Mouse (Mus musculus): ENCODE measurements around the gene Ppara.

Gene Ppara

DNA sequence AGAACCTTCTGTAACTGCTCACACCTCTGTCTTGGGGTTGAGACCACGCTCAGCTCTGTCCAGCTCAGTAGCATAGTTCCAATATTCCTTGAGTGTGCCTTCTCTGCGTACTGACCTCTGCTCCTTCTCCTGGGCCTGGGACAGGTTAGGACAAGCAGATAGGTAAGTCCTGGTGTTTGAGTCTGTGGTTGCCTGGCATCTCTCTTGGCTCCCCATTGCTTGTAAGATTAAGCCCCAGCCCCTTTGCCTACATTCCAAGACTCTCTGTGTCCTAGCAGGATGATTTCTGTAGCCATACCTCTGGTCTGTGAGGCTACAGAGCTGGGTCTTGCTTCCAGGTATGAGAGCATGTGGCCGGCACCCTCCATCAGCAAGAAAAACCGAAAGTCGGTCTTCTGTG lies 6.6 kb upstream of the Ppara start:
- no peak for DNase-seq (ENCODE audit: low spot score in 2 of 2)

DNA sequence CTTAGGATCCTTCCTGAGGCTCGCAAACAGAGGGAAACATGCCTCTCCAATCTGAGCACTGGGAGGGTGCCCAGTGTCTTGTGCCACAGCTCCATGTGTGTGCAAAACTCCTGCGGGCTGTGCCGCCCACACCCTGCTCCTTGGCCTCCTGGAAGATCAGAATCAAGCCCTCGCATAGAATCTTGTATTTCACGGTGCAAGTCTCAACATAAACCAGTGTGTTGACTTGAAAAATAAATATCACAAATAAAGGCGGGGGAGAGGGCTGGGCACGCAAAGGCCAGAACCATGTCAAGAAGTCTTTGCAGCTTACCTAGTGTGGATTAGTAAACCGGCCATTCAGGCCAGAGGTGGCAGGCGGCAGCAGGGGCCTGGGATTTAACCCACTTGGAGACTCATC lies 5.5 kb upstream of the Ppara start:
- no peak for DNase-seq (ENCODE audit: low spot score in 2 of 2)

DNA sequence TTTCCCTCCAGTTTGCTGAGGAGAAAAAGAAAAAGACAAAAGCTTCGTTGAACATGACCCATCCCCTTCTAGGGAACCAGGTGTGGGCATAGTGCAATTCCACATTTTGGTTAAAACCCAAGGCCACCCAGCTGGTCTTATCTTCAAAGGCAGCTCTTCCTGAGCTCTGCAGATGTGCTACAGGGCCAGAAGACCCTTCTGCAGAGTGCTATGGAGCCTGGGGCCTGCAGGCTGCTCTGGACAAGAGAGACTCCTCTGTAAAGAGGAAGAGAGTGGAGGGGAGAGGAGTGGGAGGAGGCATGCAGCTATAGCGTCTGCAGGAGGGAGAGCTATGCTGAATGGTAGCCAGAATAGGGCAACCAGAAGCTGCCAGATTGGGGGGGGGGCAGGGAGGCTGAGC lies 4.8 kb upstream of the Ppara start:
- no peak for DNase-seq (ENCODE audit: low spot score in 2 of 2)

DNA sequence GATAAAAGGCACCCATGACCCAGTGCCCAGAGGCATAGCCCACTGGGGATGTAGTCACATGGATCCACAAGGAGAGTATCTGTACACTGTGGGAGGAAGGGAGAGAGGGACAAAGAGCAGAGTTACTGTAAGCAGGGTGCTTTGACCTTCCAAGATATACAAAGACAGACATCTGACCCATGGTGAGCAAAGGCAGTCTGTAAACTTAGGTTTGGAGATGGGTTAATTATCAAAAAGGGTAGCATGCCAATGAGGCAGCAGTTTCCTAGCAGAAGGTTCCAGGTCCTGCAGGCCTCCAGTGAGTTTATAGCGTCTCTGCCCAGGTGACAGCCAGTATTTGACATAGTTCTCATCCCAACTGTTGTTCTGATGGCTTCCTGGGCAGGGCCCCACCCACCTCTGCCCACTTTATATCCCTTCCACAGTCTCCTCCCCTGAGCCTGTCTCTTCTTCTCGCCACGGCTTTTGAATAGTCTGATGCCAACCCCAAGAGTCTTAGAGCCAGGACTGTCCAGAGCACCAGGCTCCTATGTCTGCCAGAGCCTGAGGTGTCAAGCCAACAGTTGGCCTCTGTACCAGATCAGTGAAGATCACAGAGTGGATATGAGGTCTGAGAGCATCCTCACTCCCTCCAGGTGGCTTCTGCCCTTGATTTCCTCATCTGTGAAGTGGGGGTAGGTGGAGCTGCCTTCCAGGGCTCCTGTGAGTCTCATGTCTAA lies 2.7 kb upstream of the Ppara start:
- no peak for DNase-seq (ENCODE audit: low spot score in 2 of 2)

DNA sequence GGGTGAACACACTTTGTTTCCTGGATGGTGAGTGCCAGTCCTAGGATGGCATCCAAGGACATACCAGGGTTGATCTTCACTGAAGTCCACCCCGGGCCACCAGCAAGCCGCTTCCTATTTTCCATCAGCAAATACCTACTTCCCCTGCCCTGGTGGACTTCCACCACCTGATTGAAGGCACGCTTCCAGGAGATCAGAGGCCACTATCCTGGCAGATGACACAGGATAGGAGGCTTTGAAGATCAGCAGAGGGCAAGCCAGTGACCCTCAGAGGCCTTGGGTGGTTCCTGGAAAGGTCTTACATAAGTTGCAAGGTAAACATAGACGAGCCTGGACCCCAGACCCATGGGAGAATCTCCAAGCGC lies 2.2 kb upstream of the Ppara start:
- no peak for DNase-seq (ENCODE audit: low spot score in 2 of 2)

DNA sequence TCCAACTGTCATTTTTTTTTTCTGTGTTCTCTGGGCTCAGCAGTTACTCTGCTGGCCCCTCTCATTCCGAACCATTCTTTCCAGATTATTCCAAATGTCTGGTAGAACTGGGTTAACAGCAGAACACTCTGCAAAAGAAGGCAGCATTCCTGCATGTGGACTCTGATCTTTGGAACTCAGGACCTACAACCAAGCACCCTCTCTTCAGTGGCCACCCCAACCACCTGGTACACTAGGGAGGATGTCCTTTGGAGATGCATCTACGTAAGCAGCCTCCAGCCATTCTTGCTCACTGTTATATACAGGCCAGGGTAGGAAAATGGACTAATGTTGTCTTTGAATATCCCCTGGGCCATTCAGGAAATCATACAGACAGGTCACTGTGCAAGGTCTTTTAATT lies 1.1 kb upstream of the Ppara start:
- no peak for DNase-seq (ENCODE audit: low spot score in 2 of 2)

DNA sequence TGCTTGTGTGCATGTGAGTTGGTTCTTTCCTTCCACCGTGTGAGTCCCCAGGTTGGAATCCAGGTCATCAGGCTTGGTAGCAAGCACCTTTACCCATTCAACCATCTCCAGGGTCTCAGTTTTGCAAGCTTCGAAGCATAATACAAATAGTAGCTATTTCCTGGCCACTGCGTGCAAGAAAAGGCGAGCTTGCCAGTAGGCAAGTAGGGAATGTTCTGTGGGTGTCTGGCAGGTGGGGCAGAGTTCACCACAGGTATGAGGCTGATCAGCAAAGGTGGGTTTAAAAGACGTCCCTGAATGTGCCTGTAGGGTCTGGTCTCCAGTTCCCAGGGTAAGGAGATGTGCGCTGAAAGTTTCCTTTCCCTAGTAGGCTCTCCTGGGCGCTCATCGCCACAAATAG lies 635 bp upstream of the Ppara start:
- DNase-seq (ENCODE audit: low spot score in 2 of 2): no peak

DNA sequence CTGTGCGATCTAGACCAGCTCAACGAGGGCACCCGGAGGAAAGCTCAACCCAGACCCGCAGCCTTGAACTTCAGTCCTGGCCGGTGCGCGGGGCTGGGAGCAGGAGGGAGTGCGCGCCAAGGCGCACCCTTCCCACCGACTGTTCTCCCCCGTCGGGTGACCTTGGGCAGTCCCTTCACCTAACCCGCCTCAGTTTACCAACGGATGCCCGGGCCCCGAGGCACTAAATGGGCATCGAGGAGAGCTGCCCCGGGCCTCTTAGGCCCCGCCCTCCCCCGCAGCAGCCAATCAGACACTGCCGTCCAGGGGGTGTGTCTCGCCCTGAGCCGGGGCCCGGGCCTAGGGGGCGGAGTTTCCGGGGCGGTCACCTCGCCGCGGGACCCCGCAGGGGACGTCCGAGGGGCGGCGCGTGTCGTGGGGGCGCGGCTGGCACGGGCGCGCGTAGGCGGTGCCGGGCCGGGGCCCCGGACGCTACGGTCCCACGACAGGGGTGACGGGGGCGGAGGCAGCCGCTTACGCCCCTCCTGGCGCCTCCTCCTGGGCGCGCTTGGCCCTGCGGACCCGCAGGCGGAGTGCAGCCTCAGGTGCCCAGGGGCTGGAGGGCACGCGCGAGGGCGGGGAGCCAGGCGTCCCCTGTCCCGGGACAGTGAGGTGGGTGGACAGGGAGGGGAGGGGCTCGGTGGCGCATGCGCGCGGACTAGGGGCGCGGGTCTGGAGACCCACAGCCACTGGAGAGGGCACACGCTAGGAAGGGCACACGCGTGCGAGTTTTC lies 466 bp downstream of the Ppara start:
- DNase-seq (ENCODE audit: low spot score in 2 of 2): peak; percentile 72 to 78

DNA sequence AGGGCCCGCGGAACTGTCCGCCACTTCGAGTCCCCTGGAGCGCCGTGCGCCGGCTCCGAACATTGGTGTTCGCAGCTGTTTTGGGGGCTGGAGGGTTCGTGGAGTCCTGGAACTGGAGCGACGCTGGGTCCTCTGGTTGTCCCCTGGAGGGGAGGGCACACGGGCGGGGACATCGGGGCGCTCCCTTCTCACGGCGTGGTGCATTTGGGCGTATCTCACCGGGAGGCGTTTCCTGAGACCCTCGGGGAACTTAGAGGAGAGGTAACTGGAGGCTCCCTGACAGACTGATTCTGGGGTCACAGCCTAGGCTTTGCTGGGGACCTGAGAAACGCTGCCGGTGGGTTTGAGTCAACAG lies 1.0 kb downstream of the Ppara start:
- DNase-seq (ENCODE audit: low spot score in 2 of 2): no peak

DNA sequence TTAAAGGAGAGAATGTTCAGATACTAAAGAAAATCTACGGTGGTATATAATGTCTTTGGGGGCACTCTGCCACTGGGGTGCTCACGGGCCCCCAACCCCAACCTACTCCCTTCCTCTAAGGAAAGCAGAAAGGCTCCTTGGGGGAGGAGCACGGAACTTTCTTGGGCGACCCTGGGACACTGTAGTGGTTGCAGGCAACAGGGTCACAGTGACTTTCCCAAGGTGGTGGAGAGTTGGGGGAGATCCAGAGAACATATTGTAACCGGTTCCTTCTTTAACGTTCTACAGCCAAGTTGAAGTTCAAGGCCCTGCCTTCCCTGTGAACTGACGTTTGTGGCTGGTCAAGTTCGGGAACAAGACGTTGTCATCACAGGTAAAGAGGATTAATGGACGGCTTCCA lies 1.7 kb downstream of the Ppara start:
- DNase-seq (ENCODE audit: low spot score in 2 of 2): no peak

DNA sequence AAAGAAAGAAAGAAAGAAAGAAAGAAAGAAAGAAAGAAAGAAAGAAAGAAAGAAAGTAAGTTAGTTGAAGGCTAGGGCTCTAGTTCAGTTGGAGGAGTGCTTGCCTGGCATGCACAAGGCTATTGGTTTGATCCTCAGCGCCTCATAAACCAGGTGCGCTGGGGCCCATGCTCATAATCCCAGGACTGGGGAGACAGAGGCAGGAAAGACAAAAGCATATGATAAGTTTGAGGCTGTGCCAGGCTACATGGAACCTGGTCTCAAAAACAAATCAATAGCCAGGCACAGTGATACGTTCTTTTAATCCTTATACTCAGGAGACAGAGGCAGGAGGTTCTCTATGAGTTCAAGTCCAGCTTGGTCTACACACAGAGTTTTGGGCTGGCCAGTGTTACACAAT lies 3.6 kb downstream of the Ppara start:
- DNase-seq (ENCODE audit: low spot score in 2 of 2): no peak

DNA sequence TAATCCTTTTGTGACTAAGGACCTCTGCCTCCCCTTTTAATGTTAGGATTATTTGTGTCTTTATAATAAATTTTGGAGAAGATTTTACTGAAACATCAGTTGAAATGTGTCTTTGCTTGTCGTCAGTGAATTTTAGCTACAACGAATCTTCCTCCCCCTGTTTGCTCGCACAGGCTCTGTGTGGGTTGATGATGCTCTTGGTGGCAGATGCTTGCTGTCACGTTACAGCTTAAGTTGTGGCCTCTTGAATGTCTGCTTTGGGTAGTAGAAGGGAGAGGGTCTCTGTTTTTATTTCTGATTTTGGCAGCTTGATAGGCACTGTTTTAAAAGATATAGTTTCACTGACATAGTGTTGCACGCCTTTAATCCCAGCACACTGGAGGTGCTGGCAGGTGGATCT lies 4.2 kb downstream of the Ppara start:
- DNase-seq (ENCODE audit: low spot score in 2 of 2): no peak

DNA sequence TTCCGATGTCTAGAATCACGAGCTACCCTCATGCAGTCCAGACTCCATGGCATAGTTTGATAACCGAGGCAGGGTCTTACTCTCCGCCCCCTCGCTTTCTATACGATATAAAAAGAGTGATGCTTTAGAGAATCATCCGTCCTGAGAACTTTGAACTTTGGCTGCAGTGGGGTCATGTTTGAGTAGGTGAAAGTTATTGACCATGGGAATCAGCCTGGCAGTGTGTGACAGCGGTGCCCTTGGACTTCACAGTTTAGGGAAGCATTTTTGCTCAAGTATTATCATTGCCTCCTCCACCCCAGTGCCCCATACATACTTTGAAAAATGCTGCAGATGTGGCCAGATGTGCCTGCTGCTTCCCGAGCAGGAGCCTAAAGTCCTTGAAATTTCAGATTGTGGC lies 7.8 kb downstream of the Ppara start:
- DNase-seq (ENCODE audit: low spot score in 2 of 2): no peak

DNA sequence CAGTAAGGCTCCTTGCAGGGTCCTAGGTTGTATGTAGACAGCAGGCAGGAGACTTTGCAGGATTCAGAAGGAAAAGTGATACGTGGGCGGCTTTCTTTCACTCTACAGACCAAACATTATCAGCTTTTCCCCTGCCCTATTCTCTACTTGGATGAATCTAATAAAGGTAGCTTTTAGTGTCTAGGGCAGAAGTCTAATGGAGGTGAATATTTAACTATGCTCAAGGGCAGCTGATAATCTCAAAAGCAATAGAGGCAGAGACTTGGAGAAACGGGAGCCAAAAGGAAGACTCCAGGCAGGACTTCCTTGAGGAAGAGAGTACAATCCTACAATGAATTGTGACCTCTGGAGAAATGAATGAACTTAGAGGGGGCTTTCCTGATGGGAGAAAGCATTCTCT lies 9.2 kb downstream of the Ppara start:
- no peak for DNase-seq (ENCODE audit: low spot score in 2 of 2)

DNA sequence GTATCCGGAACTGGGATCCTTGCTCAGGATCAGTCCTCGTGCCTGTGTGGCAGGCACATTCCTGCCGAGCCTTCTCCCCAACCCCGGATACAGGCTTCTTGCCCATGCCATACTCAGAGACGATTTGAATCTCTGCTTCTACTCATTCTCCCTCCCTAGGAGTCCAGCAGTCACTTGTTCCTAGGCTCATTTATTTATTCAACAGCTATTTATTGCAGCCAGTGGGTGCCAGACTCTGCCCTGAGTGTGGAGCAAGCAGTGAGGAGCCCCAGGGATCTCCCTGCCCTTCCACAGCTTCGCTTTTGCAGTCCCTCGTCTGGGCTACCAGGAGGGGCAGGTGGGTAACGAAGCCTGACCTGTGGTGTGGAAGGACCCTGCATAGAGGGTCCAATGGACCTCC lies 11.4 kb downstream of the Ppara start:
- no peak for DNase-seq (ENCODE audit: low spot score in 2 of 2)

DNA sequence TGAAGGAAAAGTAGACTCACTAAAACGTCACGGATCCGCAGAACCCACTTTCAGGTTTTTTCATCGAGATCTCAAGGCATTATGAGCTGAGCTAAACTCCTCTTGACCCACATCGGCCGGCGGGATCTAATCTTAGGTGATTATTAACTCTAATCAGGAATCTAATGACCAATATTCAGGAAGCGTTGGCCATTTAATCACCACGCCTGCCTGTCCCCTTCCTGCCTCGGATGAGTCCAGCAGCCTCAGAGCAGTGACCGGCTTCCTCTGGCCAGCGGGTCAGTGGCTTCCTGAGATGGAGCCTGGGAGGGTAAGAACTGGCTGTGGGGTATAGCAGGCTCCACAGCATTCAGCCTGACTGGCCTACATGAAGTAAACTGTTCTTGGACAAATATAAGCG lies 11.9 kb downstream of the Ppara start:
- no peak for DNase-seq (ENCODE audit: low spot score in 2 of 2)

DNA sequence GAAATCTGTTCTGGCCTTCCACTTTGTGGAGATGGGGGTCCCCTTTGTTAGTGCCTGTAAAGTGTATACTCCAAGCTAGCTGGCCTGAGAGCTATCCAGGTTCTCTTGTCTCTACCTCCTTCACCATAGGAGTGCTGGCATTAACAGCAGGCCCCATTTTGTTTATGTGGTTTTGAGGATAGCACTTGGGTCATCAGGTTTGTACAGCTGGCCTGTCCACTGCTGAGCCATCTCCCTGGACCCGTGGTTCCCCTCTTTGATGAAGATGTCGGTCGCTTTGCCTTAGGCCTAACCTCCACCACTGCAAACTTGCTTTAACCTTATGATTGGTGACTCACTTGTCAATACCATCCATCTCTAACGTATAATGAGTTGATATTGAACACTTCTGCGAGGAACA lies 13.2 kb downstream of the Ppara start:
- no peak for DNase-seq (ENCODE audit: low spot score in 2 of 2)

DNA sequence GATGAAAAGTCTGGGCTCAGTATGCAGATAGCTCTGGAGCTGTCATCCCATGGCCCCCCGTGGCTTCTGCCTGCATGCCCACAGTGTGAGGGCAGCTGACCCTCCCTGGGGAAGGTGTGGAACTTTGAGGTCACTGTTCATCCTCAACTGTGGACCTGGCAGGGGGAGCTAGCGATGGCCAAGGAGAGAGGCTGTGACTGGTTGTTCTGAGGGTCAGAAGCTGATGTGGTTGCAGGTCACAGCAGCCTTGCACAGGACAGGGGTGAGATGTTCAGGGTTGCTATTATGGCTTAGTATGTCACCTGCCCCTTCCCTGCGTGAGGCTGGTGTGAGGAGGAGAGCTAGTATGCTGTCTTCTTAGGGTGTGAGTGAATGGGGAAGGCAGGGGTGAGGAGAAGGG lies 13.7 kb downstream of the Ppara start:
- no peak for DNase-seq (ENCODE audit: low spot score in 2 of 2)

DNA sequence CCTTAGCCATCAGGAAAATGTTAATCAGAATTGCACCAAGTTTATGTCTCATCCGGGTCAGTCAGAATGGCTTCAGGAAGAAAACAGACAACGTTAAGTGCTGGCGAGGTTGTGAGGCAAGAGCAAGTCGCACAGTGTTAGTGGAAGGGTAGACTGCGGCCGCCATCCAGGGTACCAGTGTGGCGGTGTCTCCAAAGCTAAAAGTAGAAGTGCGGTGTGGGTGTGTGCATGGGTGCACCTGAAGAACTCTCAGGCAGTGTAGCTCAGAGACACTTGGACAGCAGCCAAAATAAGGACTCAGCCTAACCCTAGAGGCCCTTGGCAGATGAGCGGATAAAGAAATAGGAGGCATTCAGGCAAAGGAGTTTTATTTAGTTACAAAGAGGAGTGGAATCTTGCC lies 14.4 kb downstream of the Ppara start:
- no peak for DNase-seq (ENCODE audit: low spot score in 2 of 2)

DNA sequence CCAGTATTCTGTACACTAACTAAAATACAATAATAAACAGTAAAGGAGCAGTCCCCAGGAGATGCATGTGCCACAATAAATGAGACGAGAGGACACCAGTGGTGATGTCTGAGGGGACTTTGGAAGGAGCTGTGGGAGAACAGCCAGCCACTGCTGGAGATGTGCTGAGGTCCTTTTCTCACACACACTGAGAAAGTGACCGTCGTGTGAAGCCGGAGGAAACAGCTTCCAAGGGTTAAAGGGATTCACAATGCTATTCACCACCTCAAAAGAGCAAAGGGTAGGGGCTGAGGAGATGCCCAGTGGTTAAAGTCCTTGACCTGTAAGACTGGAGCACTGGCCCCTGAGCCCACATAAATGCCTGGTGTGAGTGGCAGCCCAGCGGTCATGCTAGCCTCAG lies 15.3 kb downstream of the Ppara start:
- DNase-seq (ENCODE audit: low spot score in 2 of 2): no peak

DNA sequence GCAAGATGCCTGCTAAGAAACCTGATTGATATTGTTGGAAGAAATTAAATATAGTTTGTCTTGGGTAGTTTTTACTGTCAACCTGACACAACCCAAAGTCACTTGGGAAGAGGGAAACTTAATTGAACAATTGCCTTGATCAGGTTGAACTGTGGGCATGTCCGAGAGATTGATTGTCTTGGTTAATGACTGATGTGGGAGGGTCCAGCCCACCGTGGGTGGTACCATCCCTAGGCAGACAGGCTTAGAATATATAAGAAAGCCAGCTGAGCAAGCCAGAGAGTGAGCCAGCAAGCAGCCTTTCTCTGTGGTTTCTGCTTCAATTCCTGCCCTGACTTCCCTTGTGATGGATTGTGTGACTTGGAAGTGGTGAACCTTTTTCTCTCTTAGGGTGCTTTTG lies 17.9 kb downstream of the Ppara start:
- DNase-seq (ENCODE audit: low spot score in 2 of 2): no peak

DNA sequence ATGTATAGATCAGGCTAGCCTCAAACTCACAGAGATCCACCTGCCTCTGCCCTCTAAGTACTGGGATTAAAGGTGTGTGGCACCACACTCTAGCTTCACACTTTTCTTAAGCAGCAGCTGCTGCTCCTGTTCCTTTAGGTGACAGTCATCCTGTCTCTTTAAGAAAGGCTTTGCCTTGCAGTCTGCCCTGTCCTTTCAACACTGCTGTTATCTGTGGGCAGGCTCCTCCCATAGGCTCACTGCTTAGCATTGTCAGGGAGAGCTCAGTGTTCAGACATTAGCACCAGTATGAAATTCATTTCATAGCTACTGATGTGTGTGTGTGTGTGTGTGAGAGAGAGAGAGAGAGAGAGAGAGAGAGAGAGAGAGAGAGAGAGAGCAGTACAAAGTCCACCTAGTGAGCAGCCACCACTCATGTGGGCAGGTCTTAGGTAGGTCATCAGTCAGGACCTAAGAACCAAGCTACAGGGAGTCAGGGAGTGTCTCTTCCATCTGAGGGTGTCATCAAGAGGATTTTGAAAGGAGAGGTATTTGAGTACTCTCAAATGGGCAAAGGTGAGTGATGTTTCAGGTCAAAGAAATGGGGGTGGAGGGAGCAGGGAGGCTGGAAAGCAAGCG lies 19.4 kb downstream of the Ppara start:
- no peak for DNase-seq (ENCODE audit: low spot score in 2 of 2)

DNA sequence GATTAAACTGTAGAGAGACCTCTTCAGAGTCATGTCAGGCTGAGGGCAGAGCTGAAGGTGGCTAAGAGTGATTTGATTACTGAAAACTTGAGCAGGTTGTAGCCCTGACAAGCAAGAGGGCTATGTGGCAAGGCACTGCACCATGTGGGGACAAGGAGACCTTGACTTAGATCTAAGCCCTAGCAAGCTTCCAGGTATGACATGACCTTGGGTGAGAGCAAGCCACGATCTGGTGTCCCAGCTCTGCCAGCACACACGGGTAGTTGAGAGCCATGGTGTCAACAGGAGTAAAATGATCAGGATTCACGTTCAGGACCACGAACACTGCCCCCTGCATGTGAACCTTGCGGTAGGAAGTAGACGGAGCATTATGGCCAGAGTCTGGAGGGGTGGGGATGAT lies 20.4 kb downstream of the Ppara start:
- DNase-seq (ENCODE audit: low spot score in 2 of 2): no peak

DNA sequence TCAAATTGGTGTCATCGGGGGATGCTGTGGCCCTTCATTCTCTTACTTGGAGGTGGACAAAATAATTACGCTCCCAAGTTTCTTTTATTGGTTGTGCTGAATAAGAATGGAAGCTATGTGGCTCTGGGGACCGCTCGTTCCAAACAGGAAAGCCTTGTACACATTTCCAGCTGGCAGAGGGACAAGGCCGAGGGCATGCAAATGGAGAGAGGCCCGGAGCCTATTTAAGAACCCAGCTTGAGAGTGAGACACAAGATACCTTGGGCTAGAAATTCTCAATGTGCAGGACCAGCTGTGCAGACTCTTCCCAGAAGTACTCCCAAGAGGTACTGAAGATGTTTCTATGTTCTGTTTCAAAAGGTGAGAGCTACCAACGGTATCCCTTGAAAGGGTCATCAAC lies 21.8 kb downstream of the Ppara start:
- DNase-seq (ENCODE audit: low spot score in 2 of 2): no peak

Measured in natural killer cell, adult 2 months (primary cell).